Mouse (Mus musculus) MEL (cell line): ENCODE data around the gene Pef1. TPM values are rescaled to one million over a fixed set of nuclear protein-coding genes. Genes with fewer than 3 reads are reported as not detected.

Experiments
- DNase-seq: peaks from one replicate; pipeline ENCODE4 v3.0.0; 2011; ENCODE audit warnings: low read depth, low spot score
- H3K27ac ChIP-seq: 2 replicates; pipeline ENCODE4 v1.5.1; 2012; ENCODE audit warnings: low read depth, mild to moderate bottlenecking, control low read depth, low read length, moderate library complexity; ENCODE audit not compliant: control insufficient read depth
- H3K27me3 ChIP-seq, 2 experiments: fragments of 150-350 bp in 1 of 2; sonication (generic) in 1 of 2; 2 replicates each; pipeline ENCODE4 v1.6.1; 2012; ENCODE audit warnings: low read length in 2 of 2, mild to moderate bottlenecking in 2 of 2, improper control_type of control experiment in 1 of 2, moderate library complexity in 1 of 2; ENCODE audit not compliant: insufficient read depth in 2 of 2, control insufficient read depth in 1 of 2
- H3K36me3 ChIP-seq, 2 experiments: 2 replicates each; pipeline ENCODE4 v1.6.1; 2012 to 2014; ENCODE audit warnings: low read length in 2 of 2, improper control_type of control experiment in 1 of 2, inconsistent platforms in 1 of 2, mild to moderate bottlenecking in 1 of 2; ENCODE audit not compliant: insufficient read depth in 2 of 2, control insufficient read depth in 1 of 2
- H3K4me1 ChIP-seq, 2 experiments: fragments of 150-350 bp in 1 of 2; sonication (generic) in 1 of 2; 2 replicates each; pipeline ENCODE4 v1.6.1; 2012; ENCODE audit warnings: low read length in 2 of 2, improper control_type of control experiment in 1 of 2, mild to moderate bottlenecking in 1 of 2; ENCODE audit not compliant: insufficient read depth in 2 of 2, control insufficient read depth in 1 of 2
- H3K4me3 ChIP-seq, 2 experiments: fragments of 150-350 bp in 1 of 2; sonication (generic) in 1 of 2; 2 replicates each; pipeline ENCODE4 v1.5.1; 2012; ENCODE audit warnings: low read depth in 2 of 2, low read length in 2 of 2, mild to moderate bottlenecking in 2 of 2, moderate library complexity in 2 of 2, control low read depth in 1 of 2, improper control_type of control experiment in 1 of 2; ENCODE audit not compliant: control insufficient read depth in 1 of 2, insufficient read depth in 1 of 2
- H3K79me2 ChIP-seq: 2 replicates; pipeline ENCODE4 v1.6.1; 2012; ENCODE audit warnings: mild to moderate bottlenecking, low read length, moderate library complexity; ENCODE audit not compliant: control insufficient read depth, poor library complexity, insufficient read depth
- H3K9ac ChIP-seq: 2 replicates; pipeline ENCODE4 v1.6.1; 2012; ENCODE audit warnings: low read depth, mild to moderate bottlenecking, control low read depth, low read length, moderate library complexity; ENCODE audit not compliant: control insufficient read depth, poor library complexity, severe bottlenecking
- H3K9me3 ChIP-seq: fragments of 150-350 bp; sonication (generic); replicated peaks from 2 replicates; pipeline ENCODE4 v1.6.1; 2012; ENCODE audit warnings: mild to moderate bottlenecking, low read length, improper control_type of control experiment, moderate library complexity; ENCODE audit not compliant: insufficient read depth
- BHLHE40 ChIP-seq: IDR thresholded peaks from 2 replicates; pipeline ENCODE4 v1.6.1; 2012; ENCODE audit warnings: low read depth, mild to moderate bottlenecking, inconsistent platforms, low read length, improper control_type of control experiment, borderline replicate concordance
- CHD1 ChIP-seq: IDR thresholded peaks from 2 replicates; pipeline ENCODE4 v1.6.1; 2012; ENCODE audit warnings: low read depth, mild to moderate bottlenecking, inconsistent platforms, low read length, improper control_type of control experiment
- CHD2 ChIP-seq: IDR thresholded peaks from 2 replicates; pipeline ENCODE4 v1.6.1; 2011; ENCODE audit warnings: low read length, improper control_type of control experiment
- CTCF ChIP-seq, 3 experiments: IDR thresholded peaks in 2 of 3; conservative IDR thresholded peaks in 1 of 3; 2 replicates each; pipeline ENCODE4 v1.5.1; 2011 to 2012; ENCODE audit warnings: low read length in 3 of 3, low read depth in 2 of 3, mild to moderate bottlenecking in 2 of 3, improper control_type of control experiment in 1 of 3, inconsistent platforms in 1 of 3, mixed read lengths in 1 of 3, moderate library complexity in 1 of 3; ENCODE audit not compliant: control insufficient read depth in 1 of 3, insufficient read depth in 1 of 3, poor library complexity in 1 of 3, severe bottlenecking in 1 of 3
- ELF1 ChIP-seq: IDR thresholded peaks from 2 replicates; pipeline ENCODE4 v1.6.1; 2014; ENCODE audit warnings: low read depth, mild to moderate bottlenecking, inconsistent platforms, low read length, improper control_type of control experiment, moderate library complexity
- ETS1 ChIP-seq: IDR thresholded peaks from 2 replicates; pipeline ENCODE4 v1.6.1; 2012; ENCODE audit warnings: low read depth, mild to moderate bottlenecking, inconsistent platforms, low read length, improper control_type of control experiment, moderate library complexity
- HCFC1 ChIP-seq: IDR thresholded peaks from 2 replicates; pipeline ENCODE4 v1.6.1; 2012; ENCODE audit warnings: low read depth, mild to moderate bottlenecking, inconsistent platforms, low read length, improper control_type of control experiment, moderate library complexity
- MAZ ChIP-seq: IDR thresholded peaks from 2 replicates; pipeline ENCODE4 v1.6.1; 2012; ENCODE audit warnings: low read depth, mild to moderate bottlenecking, inconsistent platforms, low read length, improper control_type of control experiment
- MEF2A ChIP-seq: IDR thresholded peaks from 2 replicates; pipeline ENCODE4 v1.6.1; 2014; ENCODE audit warnings: low read depth, mild to moderate bottlenecking, inconsistent platforms, low read length, improper control_type of control experiment; ENCODE audit not compliant: poor library complexity, insufficient replicate concordance, severe bottlenecking; ENCODE audit errors: extremely low read depth
- NELFE ChIP-seq: IDR thresholded peaks from 2 replicates; pipeline ENCODE4 v1.6.1; 2011; ENCODE audit warnings: low read depth, low read length, improper control_type of control experiment
- NRF1 ChIP-seq: IDR thresholded peaks from 2 replicates; pipeline ENCODE4 v1.6.1; 2014; ENCODE audit warnings: low read depth, mild to moderate bottlenecking, inconsistent platforms, low read length, improper control_type of control experiment, moderate library complexity; ENCODE audit not compliant: poor library complexity, insufficient read depth, severe bottlenecking
- POLR2AphosphoS2 ChIP-seq: IDR thresholded peaks from 2 replicates; pipeline ENCODE4 v1.6.1; 2011; ENCODE audit warnings: low read length, improper control_type of control experiment
- RCOR1 ChIP-seq: IDR thresholded peaks from 2 replicates; pipeline ENCODE4 v1.6.1; 2012; ENCODE audit warnings: low read depth, mild to moderate bottlenecking, inconsistent platforms, low read length, improper control_type of control experiment
- SMC3 ChIP-seq: IDR thresholded peaks from 2 replicates; pipeline ENCODE4 v1.6.1; 2011; ENCODE audit warnings: low read depth, low read length, improper control_type of control experiment
- TAL1 ChIP-seq: IDR thresholded peaks from 2 replicates; pipeline ENCODE4 v1.6.1; 2012; ENCODE audit warnings: mild to moderate bottlenecking, inconsistent platforms, low read length, moderate library complexity, mixed read lengths
- TCF12 ChIP-seq: IDR thresholded peaks from 2 replicates; pipeline ENCODE4 v1.6.1; 2014; ENCODE audit warnings: low read depth, mild to moderate bottlenecking, inconsistent platforms, low read length, improper control_type of control experiment, moderate library complexity
- UBTF ChIP-seq: IDR thresholded peaks from 2 replicates; pipeline ENCODE4 v1.6.1; 2012; ENCODE audit warnings: low read depth, mild to moderate bottlenecking, inconsistent platforms, low read length, improper control_type of control experiment, moderate library complexity, borderline replicate concordance; ENCODE audit not compliant: insufficient read depth
- USF1 ChIP-seq: IDR thresholded peaks from 2 replicates; pipeline ENCODE4 v1.6.1; 2014; ENCODE audit warnings: low read depth, mild to moderate bottlenecking, inconsistent platforms, low read length, improper control_type of control experiment, moderate library complexity
- polyA plus RNA-seq, 2 experiments: library from polyadenylated mRNA; stranded (reverse) in 1 of 2; unstranded in 1 of 2; fragments of >175 nt in 1 of 2; fragments of >200 nt in 1 of 2; gene quantifications; 2 replicates each; pipeline versions ENCODE4 v1.2.1 to v1.2.4; 2012; ENCODE audit warnings: low replicate concordance in 2 of 2, low read depth in 1 of 2; ENCODE audit not compliant: insufficient read length in 2 of 2, insufficient read depth in 1 of 2, missing spikeins in 1 of 2
- total RNA-seq: library from RNA; depleted of rRNA; stranded (reverse); fragments of 300-350 nt; gene quantifications from 2 replicates; pipeline ENCODE4 v1.2.3, GENCODE M21; 2012

Pef1 gene
- total and polyA plus RNA-seq, 3 experiments = 27.3 to 49.8 TPM; not detected in 1

DNA sequence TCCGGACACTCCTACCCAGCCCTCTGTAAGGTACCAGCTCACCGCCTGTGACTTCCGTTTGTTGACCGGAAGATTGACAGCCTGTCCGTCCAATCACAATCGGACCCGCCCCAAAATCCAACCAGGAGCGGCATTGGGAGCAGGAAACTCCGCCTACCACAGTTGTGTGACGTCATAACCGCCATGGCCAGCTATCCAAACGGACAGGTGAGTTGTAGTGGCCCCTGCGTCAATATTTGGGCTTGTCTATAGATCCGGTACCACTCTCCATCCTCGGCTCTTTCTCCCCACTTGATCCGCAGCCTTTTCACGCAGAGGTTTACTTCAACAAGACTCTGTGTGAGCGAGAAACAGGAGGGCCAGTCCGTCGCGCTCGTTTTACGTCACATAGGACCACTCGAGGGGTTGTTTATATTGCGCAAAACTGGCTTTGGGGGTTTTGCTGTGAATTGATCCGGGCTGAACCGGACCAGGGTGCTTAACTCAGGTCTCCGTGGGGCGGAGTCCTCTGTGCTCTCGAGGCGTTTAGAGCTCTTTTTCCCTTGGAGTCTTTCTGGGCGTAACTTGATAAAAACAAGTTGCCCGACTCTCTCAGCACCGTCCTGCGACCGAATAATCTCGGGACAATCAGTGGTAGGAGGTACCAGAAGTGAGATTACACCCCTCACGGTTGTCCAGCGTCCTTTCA is 5.2 kb downstream of the Pef1 start (continued):
- TF ChIP-seq CHD2 (0 out of 2 replicates have a peak, but pooled peaks have one; percentile 14), TCF12 (no peak; the same call in 1 of the 2 replicates), CHD1 (no peak), MAZ (peak; percentile 77; the same call in 1 of the 2 replicates), UBTF (no peak), BHLHE40 (peak; percentile 13; the same call in 1 of the 2 replicates), SMC3 (no peak), USF1 (no peak), RCOR1 (peak; percentile 31; the same call in 1 of the 2 replicates), ETS1 (no peak), MEF2A (no peak), NELFE (peak; percentile 64), NRF1 (no peak), HCFC1 (peak; percentile 83), CTCF (IDR thresholded peaks at IDR 0.05 in 2 of 3, conservative IDR thresholded peaks at IDR 0.05 in 1 of 3; ENCODE audit: control insufficient read depth in 1 of 3, insufficient read depth in 1 of 3, low read depth in 2 of 3, low read length in 3 of 3, poor library complexity in 1 of 3, severe bottlenecking in 1 of 3) (no peak), POLR2AphosphoS2 (peak; percentile 48; the same call in 1 of the 2 replicates), TAL1 (no peak)

DNA sequence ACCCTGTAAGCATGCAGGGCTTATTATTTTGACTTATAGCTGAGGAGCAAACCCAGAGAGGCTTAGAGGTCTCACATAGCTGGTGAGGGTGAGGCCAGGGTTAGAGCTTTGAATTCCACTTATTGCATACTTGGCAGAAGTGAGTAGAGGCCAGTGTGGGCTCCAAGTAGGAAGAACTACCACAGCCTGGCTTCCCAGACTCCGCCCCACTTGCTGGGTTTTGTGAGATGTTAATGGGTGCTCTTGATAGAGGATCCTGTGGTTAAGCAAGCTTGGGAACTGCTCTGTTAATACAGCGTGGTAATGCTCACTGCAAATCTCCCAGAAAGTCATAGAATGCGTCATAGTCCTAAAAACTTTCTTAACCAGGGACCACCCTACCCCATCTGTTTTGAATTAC is 6.6 kb downstream of the Pef1 start:
- no peaks in the 10 kb centered on the region; the same call in 1 of the 2 replicates for H3K79me2 ChIP-seq
- peak overlapping the region; percentile 9; the same call in 1 of the 2 replicates for H3K9ac ChIP-seq
- peak; percentile 66 for DNase-seq
- H3K27me3 ChIP-seq = no peaks in the 10 kb centered on the region
- peak overlapping the region; percentile 22; the same call in 1 of the 2 replicates for H3K27ac ChIP-seq
- TF ChIP-seq ETS1 = no peak
- TF ChIP-seq ELF1 = peak; percentile 12; the same call in 1 of the 2 replicates
- peaks cover 0 to 22% of the 10 kb centered on the region in 2 experiments; a peak in 3 of 4 replicates for H3K4me1 ChIP-seq
- H3K9me3 ChIP-seq = no peaks in the 10 kb centered on the region
- no peak overlapping the region for H3K4me3 ChIP-seq
- H3K36me3 ChIP-seq = peaks cover 0 to 15% of the 10 kb centered on the region in 2 experiments; a peak in 2 of 4 replicates
